Mouse (Mus musculus) thymus, adult 2 months (tissue): Measurements from ENCODE around the gene Atxn1.

Experiments
- CTCF ChIP-seq: fragments of 200-500 bp; IDR thresholded peaks from 2 replicates; pipeline ENCODE4 v1.5.1; 2012; ENCODE audit warnings: mild to moderate bottlenecking, control low read depth, low read length, moderate library complexity, borderline replicate concordance; ENCODE audit not compliant: control insufficient read depth, poor library complexity, insufficient read depth; ENCODE audit errors: extremely low read depth
- POLR2A ChIP-seq: fragments of 200-500 bp; IDR thresholded peaks from 2 replicates; pipeline ENCODE4 v1.6.1; 2012; ENCODE audit warnings: mild to moderate bottlenecking, low read length, control low read depth, moderate library complexity; ENCODE audit not compliant: control insufficient read depth, poor library complexity, insufficient read depth; ENCODE audit errors: extremely low read depth

GRCm38 (mm10) chr13:45752498-45752897, 212.3 kb downstream of the Atxn1 start:
- TF ChIP-seq CTCF: no peak
- TF ChIP-seq POLR2A: no peak
